Mouse (Mus musculus): ENCODE measurements at regions not wholly inside any gene's neighbourhood (a gene's known extent, or its start where the extent isn't known, plus 50 kb on each side); places are given as distances from the start of the nearest gene placed in this dataset.

GRCm38 (mm10) chr16:20805793-20806192 lies 71.5 kb upstream of the Thpo start:
- TF ChIP-seq CTCF (IDR thresholded peaks at IDR 0.05; ENCODE audit: insufficient read depth, low read depth, low read length) (no peak), POLR2A (IDR thresholded peaks at IDR 0.05; ENCODE audit: insufficient read depth, low read depth, low read length) (no peak)
